Mouse (Mus musculus): ENCODE measurements around the gene Znrf4.

The Znrf4 gene

DNA sequence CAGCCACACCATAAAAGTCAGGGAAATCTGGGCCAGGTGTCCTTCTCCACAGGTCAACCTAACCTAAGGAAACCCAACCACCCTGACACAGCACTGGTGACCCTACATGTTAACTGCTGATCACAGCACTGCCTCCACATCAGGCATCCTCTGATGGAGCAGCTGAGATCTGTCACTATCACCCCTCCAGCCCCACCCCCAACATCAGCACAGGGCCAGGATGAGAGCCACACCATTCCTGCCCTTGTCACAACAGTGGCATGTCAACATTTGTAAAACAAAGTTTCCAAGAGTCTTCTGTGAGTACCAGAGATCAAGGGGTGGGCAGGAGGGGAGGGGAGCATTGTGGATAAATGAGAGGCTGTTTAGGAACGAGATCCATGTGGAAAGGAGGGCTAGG, 48.7 kb downstream of the Znrf4 start:
- no peak for DNase-seq

- DNase-seq: no peak
Observed at GRCm38 (mm10) chr17:56462835-56463455, 49.3 kb downstream of the Znrf4 start.

DNA sequence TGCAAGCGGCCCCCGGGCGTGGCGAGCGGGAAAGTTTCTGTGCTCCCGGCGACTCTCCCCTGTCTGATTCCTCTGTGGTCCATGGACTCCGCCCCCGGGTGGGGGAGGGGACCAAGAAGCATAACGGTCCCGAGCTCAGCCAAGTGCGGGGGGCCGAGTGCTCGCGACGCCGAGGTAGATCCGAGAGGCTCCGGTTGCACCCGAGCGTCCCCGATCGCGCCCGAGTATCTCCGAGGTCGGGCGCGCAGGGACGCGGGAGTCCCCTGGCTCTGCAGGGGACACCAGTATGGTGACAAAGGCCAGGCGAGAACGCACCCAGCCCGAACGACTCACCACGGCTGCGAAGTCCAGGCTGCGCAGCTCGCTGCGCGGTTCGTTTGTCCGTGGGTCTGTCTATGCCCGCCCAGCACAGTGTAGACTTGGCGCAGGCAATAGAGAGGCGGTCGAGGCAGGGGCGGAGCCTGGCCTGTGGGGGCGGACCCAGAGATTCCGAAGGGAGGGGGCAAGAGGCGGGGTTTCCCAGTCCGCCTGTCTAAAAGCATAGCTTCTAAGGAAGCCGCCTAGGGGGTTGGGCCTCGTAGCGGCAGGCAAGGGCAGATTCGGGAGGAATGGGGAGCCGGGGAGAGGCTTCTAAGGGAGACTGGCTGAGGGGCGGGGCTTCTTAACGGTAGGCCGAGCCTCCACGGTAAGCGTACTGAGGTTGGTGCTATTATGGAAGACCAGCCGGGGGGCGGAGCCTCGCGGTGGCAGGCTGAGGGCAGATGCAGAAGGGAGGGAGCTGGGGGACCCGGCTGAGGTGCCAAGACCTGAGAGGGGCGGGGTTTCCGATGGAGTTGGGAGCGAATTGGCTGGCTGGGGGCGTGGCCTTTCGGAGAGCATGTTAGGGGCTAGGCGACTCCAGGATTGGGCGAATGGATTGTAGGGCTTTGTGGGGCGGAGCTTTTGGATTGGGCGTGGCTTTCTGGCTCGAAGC, 50.2 kb downstream of the Znrf4 start:
- DNase-seq: peak; percentile 98
